Mouse (Mus musculus) kidney, adult 2 months (tissue): ENCODE measurements around the gene Ppp3ca.

Experiments used
- CTCF ChIP-seq: fragments of 200-500 bp; conservative IDR thresholded peaks from 2 replicates; pipeline ENCODE4 v1.5.1; 2011; ENCODE audit warnings: low read depth, mild to moderate bottlenecking, control low read depth, low read length, moderate library complexity, mixed read lengths; ENCODE audit not compliant: insufficient read depth, insufficient read length
- POLR2A ChIP-seq: fragments of 200-500 bp; IDR thresholded peaks from one replicate; pipeline ENCODE4 v1.6.1; 2011; ENCODE audit warnings: low read depth, low read length, control low read depth

GRCm38 (mm10) chr3:136708230-136708629, 38.3 kb downstream of the Ppp3ca start:
- TF ChIP-seq CTCF (no peak), POLR2A (no peak)
